Mouse (Mus musculus) gastrocnemius, postnatal 4 days (tissue): ENCODE results near the gene Tmem211. TPM values are rescaled to one million over a fixed set of nuclear protein-coding genes. Genes with fewer than 3 reads are reported as not detected.

ENCODE experiments used
- DNase-seq, 2 experiments: peaks; one replicate each; pipeline ENCODE4 v3.0.0; 2021 to 2022; ENCODE audit warnings: low spot score in 2 of 2, mixed read lengths in 2 of 2
- total RNA-seq, 2 experiments: library from RNA; stranded (reverse); gene quantifications; 2 replicates each; pipeline ENCODE4 v1.2.3; 2021

Gene Tmem211
- total RNA-seq, 2 experiments from 2014 or later, result not detected

- no peak for DNase-seq
Observed at GRCm38 (mm10) chr5:113271207-113271811, 44.6 kb downstream of the Tmem211 start.

GRCm38 (mm10) chr5:113275839-113276238 is 49.1 kb downstream of the Tmem211 start:
- no peak for DNase-seq

GRCm38 (mm10) chr5:113280138-113280856 is 53.6 kb downstream of the Tmem211 start:
- no peak for DNase-seq

GRCm38 (mm10) chr5:113281557-113281956 is 54.8 kb downstream of the Tmem211 start:
- no peak for DNase-seq

- no peak for DNase-seq
Observed at GRCm38 (mm10) chr5:113283726-113284125, 57.0 kb downstream of the Tmem211 start.

GRCm38 (mm10) chr5:113285541-113285940 is 58.8 kb downstream of the Tmem211 start:
- no peak for DNase-seq

GRCm38 (mm10) chr5:113286048-113286447 is 59.3 kb downstream of the Tmem211 start:
- DNase-seq, result no peak

- no peak for DNase-seq
Observed at GRCm38 (mm10) chr5:113286591-113287520, 60.1 kb downstream of the Tmem211 start.

- no peak for DNase-seq
Observed at GRCm38 (mm10) chr5:113287762-113288161, 61.1 kb downstream of the Tmem211 start.

GRCm38 (mm10) chr5:113288490-113288889 is 61.8 kb downstream of the Tmem211 start:
- no peak for DNase-seq

Other genes starting within 250 kb of the Tmem211 start
- gene Grk3, start 211.1 kb upstream of the Tmem211 start, total RNA-seq, result 1 to 10 TPM; 7.4 to 8.4 TPM
- gene Crybb2, start 156.8 kb upstream of the Tmem211 start, total RNA-seq, result not detected
- gene Crybb3, start 145.3 kb upstream of the Tmem211 start, total RNA-seq, result 1 to 10 TPM; 1.8 to 2.0 TPM
- gene 2900026A02Rik, start 5.7 kb upstream of the Tmem211 start, total RNA-seq, result 10 to 100 TPM; 50.3 to 50.7 TPM
- 1 to 10 TPM in 1 of 2 experiments, under 1 TPM in 1; 0.75 to 1.3 TPM for gene Sgsm1, start 83.9 kb downstream of the Tmem211 start, total RNA-seq
- not detected for gene Aym1, start 130.4 kb downstream of the Tmem211 start, total RNA-seq